Mouse (Mus musculus) E14TG2a.4 (cell line): ENCODE results near the gene Mettl5.

Experiments used
- H3K27me3 ChIP-seq: 2 replicates; pipeline ENCODE4 v1.6.1; 2014; ENCODE audit warnings: low read length, control low read depth; ENCODE audit not compliant: insufficient read depth
- H3K36me3 ChIP-seq: 2 replicates; pipeline ENCODE4 v1.6.1; 2014; ENCODE audit warnings: low read length, control low read depth; ENCODE audit not compliant: insufficient read depth
- H3K4me1 ChIP-seq: replicated peaks from 2 replicates; pipeline ENCODE4 v1.6.1; 2014; ENCODE audit warnings: low read depth, low read length, control low read depth
- H3K4me3 ChIP-seq: replicated peaks from 2 replicates; pipeline ENCODE4 v1.5.1; 2014; ENCODE audit warnings: mild to moderate bottlenecking, low read length
- H3K9me3 ChIP-seq: 2 replicates; pipeline ENCODE4 v1.6.1; 2014; ENCODE audit warnings: low read length, control low read depth
- CTCF ChIP-seq: conservative IDR thresholded peaks from 2 replicates; pipeline ENCODE4 v1.5.1; 2014; ENCODE audit warnings: low read length
- NANOG ChIP-seq: IDR thresholded peaks from 2 replicates; pipeline ENCODE4 v1.6.1; 2014; ENCODE audit warnings: borderline replicate concordance, low read length, mixed read lengths
- POU5F1 ChIP-seq: IDR thresholded peaks from 2 replicates; pipeline ENCODE4 v1.6.1; 2014; ENCODE audit warnings: low read length, borderline replicate concordance

Mettl5 gene

GRCm38 (mm10) chr2:69862117-69862657, 23.2 kb downstream of the Mettl5 start:
- TF ChIP-seq NANOG, result no peak
- no peak for TF ChIP-seq CTCF
- no peak for TF ChIP-seq POU5F1
- peaks cover 38% of the 10 kb centered on the region for H3K4me1 ChIP-seq

GRCm38 (mm10) chr2:69861485-69862091, 23.8 kb downstream of the Mettl5 start, which contains the start of gene Ssb:
Gene Ssb, plus strand, starts transcription at chr2:69861562.
- peak within 1 kb of the TSS; percentile 93 for H3K4me3 ChIP-seq
- peaks cover 38% of the 10 kb centered on the region for H3K4me1 ChIP-seq
- no peaks in the 10 kb centered on the region for H3K27me3 ChIP-seq
- H3K36me3 ChIP-seq, result peaks cover 32% of the 10 kb centered on the region
- no peak for TF ChIP-seq NANOG
- TF ChIP-seq CTCF, result no peak
- TF ChIP-seq POU5F1, result no peak
- no peaks in the 10 kb centered on the region for H3K9me3 ChIP-seq

More at GRCm38 (mm10) chr2:69862117-69862657, 23.2 kb downstream of the Mettl5 start:
- no peaks in the 10 kb centered on the region for H3K9me3 ChIP-seq
- peak overlapping the region; percentile 93 for H3K4me3 ChIP-seq
- peaks cover 38% of the 10 kb centered on the region for H3K36me3 ChIP-seq
- no peaks in the 10 kb centered on the region for H3K27me3 ChIP-seq

- TF ChIP-seq CTCF (no peak), NANOG (no peak), POU5F1 (no peak)
- H3K4me1 ChIP-seq, result peaks cover 38% of the 10 kb centered on the region
These were observed 24.4 kb downstream of the Mettl5 start for GRCm38 (mm10) chr2:69860972-69861452.

GRCm38 (mm10) chr2:69857882-69858281, 27.5 kb downstream of the Mettl5 start:
- H3K9me3 ChIP-seq, result no peaks in the 10 kb centered on the region

More at GRCm38 (mm10) chr2:69860972-69861452, 24.4 kb downstream of the Mettl5 start:
- Histone ChIP-seq H3K36me3 (peaks cover 26% of the 10 kb centered on the region), H3K9me3 (no peaks in the 10 kb centered on the region), H3K4me3 (peak overlapping the region; percentile 93), H3K27me3 (no peaks in the 10 kb centered on the region)

GRCm38 (mm10) chr2:69856392-69856791, 29.0 kb downstream of the Mettl5 start:
- no peaks in the 10 kb centered on the region for H3K9me3 ChIP-seq
- no peak overlapping the region for H3K4me3 ChIP-seq
- 0 out of 2 replicates have a peak, but pooled peaks cover 7% of the 10 kb centered on the region for H3K27me3 ChIP-seq
- no peaks in the 10 kb centered on the region for H3K36me3 ChIP-seq
- TF ChIP-seq NANOG (no peak), CTCF (no peak), POU5F1 (no peak)
- H3K4me1 ChIP-seq, result peaks cover 8% of the 10 kb centered on the region

More at GRCm38 (mm10) chr2:69857882-69858281, 27.5 kb downstream of the Mettl5 start:
- Histone ChIP-seq H3K4me1 (peaks cover 15% of the 10 kb centered on the region), H3K4me3 (no peak overlapping the region), H3K27me3 (0 out of 2 replicates have a peak, but pooled peaks cover 3% of the 10 kb centered on the region), H3K36me3 (no peaks in the 10 kb centered on the region)
- TF ChIP-seq CTCF (peak; percentile 29), POU5F1 (no peak)

GRCm38 (mm10) chr2:69851427-69852058, 33.9 kb downstream of the Mettl5 start:
- Histone ChIP-seq H3K36me3 (no peaks in the 10 kb centered on the region), H3K4me1 (no peaks in the 10 kb centered on the region), H3K27me3 (0 out of 2 replicates have a peak, but pooled peaks cover 7% of the 10 kb centered on the region), H3K4me3 (no peak overlapping the region), H3K9me3 (no peaks in the 10 kb centered on the region)
- no peak for TF ChIP-seq CTCF
- TF ChIP-seq NANOG, result no peak
- no peak for TF ChIP-seq POU5F1

- Histone ChIP-seq H3K4me1 (no peaks in the 10 kb centered on the region), H3K9me3 (no peaks in the 10 kb centered on the region), H3K27me3 (0 out of 2 replicates have a peak, but pooled peaks cover 4% of the 10 kb centered on the region), H3K36me3 (no peaks in the 10 kb centered on the region), H3K4me3 (no peak overlapping the region)
- no peak for TF ChIP-seq POU5F1
- TF ChIP-seq CTCF, result no peak
- no peak for TF ChIP-seq NANOG
These were observed 36.2 kb downstream of the Mettl5 start for GRCm38 (mm10) chr2:69849215-69849614.

- TF ChIP-seq NANOG, result no peak
- TF ChIP-seq CTCF, result no peak
- TF ChIP-seq POU5F1, result no peak
- H3K27me3 ChIP-seq, result no peaks in the 10 kb centered on the region
These were observed 45.2 kb downstream of the Mettl5 start for GRCm38 (mm10) chr2:69840261-69840660.

More at GRCm38 (mm10) chr2:69840261-69840660, 45.2 kb downstream of the Mettl5 start:
- no peaks in the 10 kb centered on the region for H3K36me3 ChIP-seq
- no peaks in the 10 kb centered on the region for H3K4me1 ChIP-seq
- no peak overlapping the region for H3K4me3 ChIP-seq
- no peaks in the 10 kb centered on the region for H3K9me3 ChIP-seq
